Mouse (Mus musculus): ENCODE results near the gene Tcf7l1.

GRCm38 (mm10) chr6:72644576-72644975, 144.5 kb downstream of the Tcf7l1 start:
- no peak for TF ChIP-seq EP300 (IDR thresholded peaks at IDR 0.05)
- no peak for TF ChIP-seq CTCF (IDR thresholded peaks at IDR 0.05)
